Mouse (Mus musculus): Measurements from ENCODE around the gene Rnf212. TPM values are rescaled to one million over a fixed set of nuclear protein-coding genes. Genes with fewer than 3 reads are reported as not detected.
A peak's percentile ranks its signal among the peaks of the same experiment; 100 is the strongest.
"Not testable (repeated sequence)": the region's sequence is repeated elsewhere in the genome, so short reads cannot be mapped to it uniquely, and the experiment has no call there.

The Rnf212 gene
- total RNA-seq (2021): not detected

DNA sequence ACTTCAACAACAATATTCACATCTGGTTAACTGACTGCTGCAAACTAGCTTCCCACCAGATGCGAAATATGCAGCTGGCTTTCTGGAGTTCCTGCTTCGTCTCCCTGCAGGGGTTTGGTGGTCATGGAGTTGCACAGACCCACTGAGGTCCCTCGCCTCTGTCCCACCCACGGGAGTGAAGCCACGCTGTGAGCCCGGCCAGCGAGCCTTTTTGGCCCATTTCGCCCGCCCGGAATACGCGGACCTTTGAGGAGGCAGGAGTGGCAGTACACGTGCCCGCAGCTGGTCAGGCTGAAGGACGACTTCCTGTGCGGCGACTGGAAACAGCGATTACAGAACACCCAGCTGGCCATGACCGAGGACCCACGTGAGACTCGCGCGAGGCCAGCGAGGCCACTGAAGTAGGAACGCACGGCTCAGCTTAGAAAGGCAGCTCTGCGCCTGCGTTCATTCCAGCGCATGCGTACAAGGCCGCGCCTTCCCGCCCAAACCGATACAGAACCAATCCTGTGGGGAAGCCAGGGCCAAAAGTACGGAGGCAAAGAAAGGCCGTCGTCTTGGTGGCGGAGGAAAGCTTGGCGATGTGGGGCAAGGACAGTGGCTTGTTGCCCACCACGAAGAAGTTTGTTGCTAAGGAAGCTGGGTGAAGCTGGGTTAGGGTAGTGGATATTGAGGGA lies at the start of gene Rnf212:
Gene Rnf212 (minus strand): TSS at position 353 of the 677 bp plus-strand sequence.
- intact Hi-C loops (cut with DNase I): no loop called here
- no peak for DNase-seq (ENCODE audit: low spot score in 2 of 2)

DNA sequence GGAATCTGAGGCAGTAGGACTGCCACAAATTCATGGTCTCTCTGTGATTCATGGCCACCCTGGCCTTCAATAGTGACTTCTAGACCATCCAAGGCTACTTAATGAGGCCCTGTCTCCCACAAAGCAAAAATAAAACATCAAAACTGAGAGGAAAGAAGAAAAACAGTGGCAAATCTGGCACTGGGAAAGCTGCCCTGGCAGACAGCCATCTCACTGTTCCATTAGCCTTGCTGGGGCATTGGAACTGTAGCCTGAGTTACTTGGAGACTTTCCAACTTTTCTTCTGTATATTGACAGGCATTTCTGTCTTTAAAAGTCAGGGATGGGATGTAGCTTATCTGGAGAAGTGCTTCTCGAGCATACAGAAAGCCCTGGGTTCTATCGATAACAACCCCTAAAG lies 48.5 kb upstream of the Rnf212 start:
- DNase-seq (ENCODE audit: low spot score in 2 of 2): no peak
- intact Hi-C loops (cut with DNase I): no loop called here

DNA sequence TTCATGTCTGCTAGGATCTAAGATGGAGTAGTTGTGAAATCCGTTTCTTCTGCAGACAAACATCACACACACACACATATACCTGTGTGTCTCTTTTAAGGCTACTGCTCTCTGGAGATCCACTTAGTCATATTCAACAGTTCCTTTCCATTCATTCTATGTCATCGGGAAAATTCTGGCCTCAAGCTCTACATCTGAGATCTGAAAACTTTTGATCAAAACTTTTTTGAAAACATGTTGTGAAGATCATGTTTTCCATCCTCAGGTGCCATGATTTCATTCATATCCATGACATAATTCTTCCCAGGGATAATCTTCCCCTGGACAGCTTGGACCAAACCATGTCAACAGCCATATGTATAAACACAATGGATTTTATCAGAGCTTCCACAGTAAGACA lies 34.0 kb upstream of the Rnf212 start, which contains the start of gene Vmn2r8:
Gene Vmn2r8 (minus strand): TSS at position 101 of the 400 bp plus-strand sequence.
- intact Hi-C loops (cut with DNase I); DNase-seq (ENCODE audit: low spot score in 2 of 2): not testable (repeated sequence)

DNA sequence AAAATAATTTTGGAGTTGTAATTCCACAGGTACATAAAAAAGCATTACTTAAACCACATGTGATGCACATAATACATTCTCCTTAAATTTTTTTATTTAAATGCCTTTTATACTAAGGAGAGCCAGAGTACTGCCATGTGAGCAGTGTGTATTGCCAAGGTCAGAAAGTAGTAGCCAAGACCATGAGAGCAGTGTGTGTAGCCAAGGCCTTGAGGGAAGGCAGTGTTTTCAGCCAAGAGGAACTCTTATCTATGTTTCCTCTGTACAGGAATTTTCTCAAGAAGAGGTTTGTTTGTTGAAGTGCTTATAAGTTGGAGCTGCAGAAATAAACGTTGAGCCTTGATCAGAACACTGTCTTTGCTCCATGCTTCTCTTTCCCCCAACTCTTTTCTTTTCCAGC lies 28.9 kb upstream of the Rnf212 start:
- intact Hi-C loops (cut with DNase I): no loop called here

DNA sequence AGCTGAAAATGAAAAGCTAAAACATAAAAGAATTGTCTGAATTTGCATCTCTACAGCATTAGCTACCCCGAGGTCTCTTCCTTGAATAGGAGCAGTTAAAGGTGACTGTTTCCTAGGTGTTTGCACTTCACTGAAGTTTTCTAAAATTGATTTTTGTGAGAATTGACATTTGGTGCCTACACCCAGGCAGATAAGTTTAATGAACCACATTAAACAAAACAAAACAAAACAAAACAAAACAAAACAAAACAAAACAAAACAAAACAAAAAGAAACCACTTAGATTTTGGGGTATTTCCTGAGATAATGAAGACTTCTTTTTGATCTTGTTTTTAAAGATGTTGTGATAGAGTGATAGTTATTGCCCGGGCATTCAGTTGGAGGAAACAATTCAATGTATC lies 20.5 kb upstream of the Rnf212 start, which contains the start of gene Tmed11:
Gene Tmed11 (minus strand): TSS at position 101 of the 400 bp plus-strand sequence.
- intact Hi-C loops (cut with DNase I); DNase-seq (ENCODE audit: low spot score in 2 of 2): not testable (repeated sequence)

More for the DNA sequence above, 28.9 kb upstream of the Rnf212 start:
- no peak for DNase-seq (ENCODE audit: low spot score in 2 of 2)

DNA sequence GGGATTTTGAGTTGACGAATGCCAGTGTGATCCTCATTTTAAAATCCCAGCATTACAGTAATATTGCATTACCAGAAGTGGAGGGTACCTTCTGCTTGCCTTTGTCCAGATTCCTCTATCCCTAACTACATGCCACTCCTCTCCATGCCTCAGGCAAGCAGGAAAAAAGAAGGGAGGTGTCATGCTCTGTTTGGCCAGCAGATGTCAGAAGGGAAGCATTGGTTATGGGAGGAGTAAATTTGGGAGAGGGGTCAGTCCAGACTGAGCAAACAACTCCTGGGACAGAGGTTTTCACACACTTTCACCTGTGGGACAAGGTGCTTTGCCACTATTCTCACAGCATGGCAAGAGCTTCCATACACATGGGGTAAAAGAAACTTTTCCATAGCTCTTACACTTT lies 15.6 kb upstream of the Rnf212 start:
- DNase-seq (ENCODE audit: low spot score in 2 of 2); intact Hi-C loops (cut with DNase I): not testable (repeated sequence)

DNA sequence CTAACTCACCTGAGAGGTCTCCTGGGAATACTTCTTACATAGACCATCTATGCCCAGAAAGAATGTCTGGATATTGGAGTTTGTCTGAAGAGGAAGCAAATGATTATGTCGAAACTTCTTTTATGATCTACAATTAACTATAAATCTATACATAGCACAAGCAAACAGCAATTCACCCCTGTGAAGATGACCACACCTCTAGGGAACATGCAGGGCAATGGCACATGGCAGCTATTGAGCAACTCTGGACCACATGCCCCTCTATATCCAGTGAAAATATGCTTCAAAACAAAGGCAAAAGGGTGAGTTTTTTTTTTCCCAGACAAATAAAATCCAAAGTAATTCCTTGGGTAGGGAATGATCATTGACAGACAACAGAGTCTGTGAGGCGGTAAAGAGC lies 14.8 kb downstream of the Rnf212 start:
- no peak for DNase-seq (ENCODE audit: low spot score in 2 of 2)
- intact Hi-C loops (cut with DNase I): no loop called here

DNA sequence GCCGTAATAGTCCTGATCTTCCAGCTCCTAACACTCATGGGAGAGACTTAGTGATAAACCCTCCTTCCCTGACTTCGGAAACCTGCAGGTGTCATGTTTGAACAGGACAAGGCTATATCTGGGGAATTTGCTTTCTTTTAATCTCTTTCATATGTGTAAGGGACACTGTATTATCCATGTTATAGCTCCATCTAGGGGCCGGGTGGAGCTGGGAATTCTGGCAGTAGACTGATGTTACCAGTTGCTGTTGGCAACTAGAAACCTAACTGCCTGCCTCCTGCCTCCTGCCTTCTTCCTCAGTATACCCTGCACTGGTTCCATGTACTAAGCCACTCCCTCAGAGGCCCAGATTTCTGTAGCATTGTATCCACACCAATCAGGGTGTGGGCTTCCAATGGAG lies 16.4 kb downstream of the Rnf212 start:
- intact Hi-C loops (cut with DNase I): no loop called here
- DNase-seq (ENCODE audit: low spot score in 2 of 2): peak; percentile 50 to 64

DNA sequence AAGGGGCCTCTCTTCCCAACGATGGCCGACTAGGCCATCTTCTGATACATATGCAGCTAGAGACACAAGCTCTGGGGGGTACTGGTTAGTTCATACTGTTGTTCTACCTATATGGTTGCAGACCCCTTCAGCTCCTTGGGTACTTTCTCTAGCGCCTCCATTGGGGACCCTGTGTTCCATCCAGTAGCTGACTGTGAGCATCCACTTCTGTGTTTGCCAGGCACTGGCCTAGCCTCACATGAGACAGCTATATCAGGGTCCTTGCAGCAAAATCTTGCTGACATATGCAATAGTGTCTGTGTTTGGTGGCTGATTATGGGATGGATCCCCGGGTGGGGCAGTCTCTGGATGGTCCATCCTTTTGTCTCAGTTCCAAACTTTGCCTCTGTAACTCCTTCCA lies 23.5 kb downstream of the Rnf212 start:
- intact Hi-C loops (cut with DNase I); DNase-seq (ENCODE audit: low spot score in 2 of 2): not testable (repeated sequence)

DNA sequence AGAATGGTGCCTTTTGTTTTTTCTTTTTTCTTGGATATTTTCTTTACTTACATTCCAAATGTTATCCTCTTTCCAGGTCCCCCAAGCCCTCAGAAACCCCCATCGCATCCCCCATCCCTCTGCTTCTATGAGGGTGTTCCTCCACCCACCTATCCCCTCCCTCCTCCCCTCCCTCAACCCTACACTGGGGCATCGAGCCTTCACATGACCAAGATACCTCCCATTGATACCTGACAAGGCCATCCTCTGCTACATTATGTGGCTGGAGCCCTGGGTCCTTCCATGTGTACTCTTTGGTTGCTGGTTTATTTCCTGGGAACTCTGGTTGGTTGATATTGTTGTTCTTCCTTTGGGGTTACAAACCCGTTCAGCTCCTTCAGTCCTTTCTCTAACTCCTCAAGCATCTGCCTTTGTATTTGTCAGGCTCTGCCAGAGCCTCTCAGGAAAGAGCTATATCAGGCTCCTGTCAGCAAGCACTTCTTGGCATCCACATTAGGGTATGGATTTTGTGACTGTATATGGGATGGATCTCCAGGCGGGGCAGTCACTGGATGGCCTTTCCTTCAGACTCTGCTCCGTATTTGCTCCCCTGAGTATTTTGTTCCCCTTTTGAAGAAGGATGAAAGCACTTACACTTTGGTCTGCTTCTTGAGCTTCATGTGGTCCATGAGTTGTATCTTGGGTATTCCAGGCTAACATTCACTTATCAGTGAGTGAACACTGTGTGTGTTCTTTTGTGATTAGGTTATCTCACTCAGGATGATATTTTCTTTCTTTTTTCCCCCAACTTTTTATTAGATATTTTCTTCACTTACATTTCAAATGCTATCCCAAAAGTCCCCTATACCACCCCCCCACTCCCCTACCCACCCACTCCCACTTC lies 24.2 kb downstream of the Rnf212 start:
- no peak for DNase-seq (ENCODE audit: low spot score in 2 of 2)
- intact Hi-C loops (cut with DNase I): no loop called here

DNA sequence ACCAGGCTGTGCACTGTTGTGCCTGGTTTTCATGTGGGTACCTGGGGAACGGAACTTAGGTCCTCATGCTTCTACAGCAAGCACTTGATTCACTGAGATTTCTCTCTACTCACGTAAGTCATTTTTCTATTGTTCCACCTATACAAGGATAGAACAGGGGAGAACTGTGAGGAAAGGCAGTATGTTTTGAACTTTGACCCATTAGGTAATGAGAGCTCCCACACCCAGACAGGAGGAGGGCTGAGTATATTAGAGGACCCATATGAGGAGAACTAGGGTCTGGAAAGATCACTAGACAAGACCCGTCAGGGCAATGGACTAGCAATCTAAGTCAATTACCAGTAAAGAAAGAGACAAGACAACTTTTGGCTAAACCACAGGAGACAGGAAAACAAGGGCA lies 30.2 kb downstream of the Rnf212 start:
- no peak for DNase-seq (ENCODE audit: low spot score in 2 of 2)
- intact Hi-C loops (cut with DNase I): no loop called here

DNA sequence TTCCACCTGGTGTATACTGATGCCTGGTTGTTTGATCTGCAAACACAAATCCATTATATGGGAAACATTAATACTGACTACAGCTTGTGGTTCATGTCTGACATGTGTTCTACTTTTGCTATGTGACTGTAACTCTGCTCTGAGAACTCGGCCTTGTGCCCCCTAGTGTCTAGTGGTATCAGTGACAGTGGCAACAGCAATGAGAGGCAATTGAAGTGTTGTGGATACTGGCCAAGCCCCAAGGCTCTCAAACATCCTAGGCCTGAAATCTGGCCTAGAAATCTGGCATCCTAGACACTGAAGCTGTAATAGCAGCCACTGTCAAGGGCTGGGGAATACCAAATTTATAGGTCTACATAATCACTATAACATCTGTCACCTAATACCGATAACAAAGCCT lies 30.9 kb downstream of the Rnf212 start:
- DNase-seq (ENCODE audit: low spot score in 2 of 2): no peak
- intact Hi-C loops (cut with DNase I): no loop called here

DNA sequence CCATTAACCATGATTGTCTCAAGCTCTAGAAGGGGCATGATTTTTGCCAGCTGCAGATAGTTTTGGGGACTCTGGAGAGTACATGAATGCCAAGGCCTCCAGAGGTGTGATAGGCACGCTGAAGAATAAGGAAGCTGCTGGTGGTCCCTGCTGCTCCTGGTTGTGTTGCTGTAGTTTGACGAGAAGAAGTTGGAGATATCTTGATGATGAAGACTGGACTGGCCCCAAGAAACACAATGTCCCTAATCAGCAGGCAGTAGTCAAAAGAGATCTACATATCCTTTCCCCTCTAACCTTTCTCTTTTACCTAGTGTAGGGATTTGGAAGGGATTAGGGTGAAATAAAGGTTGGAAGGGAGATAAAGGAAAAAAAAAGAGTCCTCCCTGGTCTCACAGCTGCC lies 32.2 kb downstream of the Rnf212 start:
- intact Hi-C loops (cut with DNase I): no loop called here
- no peak for DNase-seq (ENCODE audit: low spot score in 2 of 2)

DNA sequence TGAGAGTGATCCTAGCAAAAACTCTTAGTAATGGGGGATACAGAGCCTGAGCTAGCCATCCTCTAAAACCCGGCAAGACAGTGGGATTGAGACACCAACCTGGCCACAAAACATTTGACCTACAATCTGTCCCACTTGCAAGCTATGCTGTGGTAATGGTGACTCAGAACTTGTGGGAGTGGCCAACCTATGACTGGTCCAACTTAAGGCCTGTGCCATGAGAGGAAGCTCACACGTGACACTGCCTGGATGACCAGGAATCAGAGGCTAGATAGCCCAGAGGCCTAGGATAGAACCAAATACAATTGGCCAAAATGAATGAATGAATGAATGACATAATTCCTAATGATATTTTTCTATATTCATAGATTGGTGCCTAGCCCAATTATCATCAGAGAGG lies 32.9 kb downstream of the Rnf212 start:
- DNase-seq (ENCODE audit: low spot score in 2 of 2): no peak
- intact Hi-C loops (cut with DNase I): no loop called here

DNA sequence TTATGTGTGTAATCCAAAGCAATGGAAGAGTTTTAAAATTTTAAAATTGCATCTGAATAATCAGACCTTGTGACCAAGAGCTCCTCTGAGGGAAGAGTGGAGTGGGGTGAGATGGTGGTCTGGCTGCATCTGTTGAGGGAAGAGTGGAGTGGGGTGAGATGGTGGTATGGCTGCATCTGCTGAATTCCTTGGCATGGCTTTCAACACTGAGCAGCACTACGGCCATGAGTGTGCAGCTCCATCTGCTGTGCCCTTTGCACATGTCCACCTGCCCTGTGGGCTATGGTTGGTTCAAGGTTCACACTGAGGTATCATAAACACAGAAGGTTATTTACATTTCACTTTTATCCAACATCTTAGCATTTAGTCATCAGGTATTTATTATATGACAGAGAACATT lies 47.4 kb downstream of the Rnf212 start:
- intact Hi-C loops (cut with DNase I): loop anchor here (1.0 to 2.0 kb wide), 2 partner anchors 33 to 57 kb away; no protein-coding TSS in a partner anchor
- DNase-seq (ENCODE audit: low spot score in 2 of 2): no peak

DNA sequence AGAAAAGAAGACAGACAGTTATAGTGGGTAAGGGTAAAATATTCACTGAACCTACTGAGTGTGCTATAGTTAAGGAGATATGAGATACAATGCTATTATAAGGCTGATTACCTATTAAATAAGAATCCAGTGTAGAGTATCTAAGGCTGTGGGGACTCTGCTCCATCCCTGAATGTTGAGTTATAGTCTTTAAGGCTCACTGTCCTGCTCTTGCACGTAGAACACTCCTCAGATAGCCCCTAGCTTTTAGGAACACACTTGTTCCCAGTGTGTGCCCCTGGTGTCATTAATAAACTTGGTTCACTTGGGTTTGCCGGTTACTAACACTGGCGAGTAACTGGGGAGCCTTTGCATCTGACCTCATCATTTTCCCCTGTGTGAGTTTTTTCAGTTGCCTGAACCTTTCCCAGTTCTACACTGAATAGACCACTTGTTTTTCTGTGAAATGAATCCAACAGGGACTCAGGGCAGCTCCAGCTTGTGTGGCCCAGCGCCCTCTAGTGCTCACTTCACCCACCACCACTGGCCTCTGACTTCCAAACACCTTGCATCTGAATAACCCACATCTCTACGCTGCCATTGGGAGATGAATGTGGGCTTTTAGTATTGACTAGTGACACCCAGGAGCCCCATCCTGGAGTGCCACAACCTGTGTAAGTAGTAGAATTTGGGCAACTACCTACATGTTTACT lies 48.1 kb downstream of the Rnf212 start:
- intact Hi-C loops (cut with DNase I): loop anchor here (1.0 to 2.0 kb wide), 2 partner anchors 32 to 56 kb away; no protein-coding TSS in a partner anchor
- peak; percentile 73 to 81 for DNase-seq (ENCODE audit: low spot score in 2 of 2)

DNA sequence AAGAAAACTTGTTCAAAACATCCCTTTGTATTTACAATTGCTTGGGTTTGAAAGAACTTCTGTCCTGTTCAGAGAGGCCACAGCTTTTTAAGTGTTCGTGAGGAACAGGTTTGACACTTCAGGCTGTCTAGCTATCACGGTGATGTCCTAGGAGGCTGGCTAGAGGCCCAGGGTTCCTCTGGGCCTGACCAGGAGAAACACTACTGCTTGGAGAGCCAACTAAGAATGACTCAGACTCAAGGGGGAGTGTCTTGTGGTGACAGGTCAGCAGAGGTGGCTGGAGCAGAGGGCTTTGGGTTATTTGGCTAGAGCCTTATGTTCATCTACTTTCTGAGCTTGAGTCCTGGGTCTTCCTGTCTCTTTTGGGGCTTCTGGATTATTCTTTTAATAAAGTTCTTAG lies 50.8 kb downstream of the Rnf212 start:
- intact Hi-C loops (cut with DNase I): no loop called here

DNA sequence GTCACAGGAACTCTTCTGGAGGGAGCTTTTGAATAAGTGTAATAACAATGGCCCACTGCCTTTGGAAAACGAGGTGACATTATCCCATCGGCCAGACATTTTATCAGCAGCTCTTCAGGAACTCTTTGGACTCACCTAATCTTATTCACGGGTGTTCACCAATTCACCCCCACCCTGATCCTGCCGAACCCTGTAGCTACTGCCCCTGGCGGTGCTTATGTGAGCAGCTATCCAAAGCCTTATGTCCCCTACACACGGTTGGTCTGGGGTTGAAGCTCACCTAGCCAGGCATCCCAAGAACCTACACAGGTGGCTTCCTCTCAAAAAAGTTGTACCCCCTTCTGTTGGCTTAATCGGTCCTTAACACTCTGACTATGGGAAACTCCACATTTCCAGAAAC lies 55.0 kb downstream of the Rnf212 start:
- no peak for DNase-seq (ENCODE audit: low spot score in 2 of 2)
- intact Hi-C loops (cut with DNase I): no loop called here

More for the DNA sequence above, 50.8 kb downstream of the Rnf212 start:
- DNase-seq (ENCODE audit: low spot score in 2 of 2): no peak

DNA sequence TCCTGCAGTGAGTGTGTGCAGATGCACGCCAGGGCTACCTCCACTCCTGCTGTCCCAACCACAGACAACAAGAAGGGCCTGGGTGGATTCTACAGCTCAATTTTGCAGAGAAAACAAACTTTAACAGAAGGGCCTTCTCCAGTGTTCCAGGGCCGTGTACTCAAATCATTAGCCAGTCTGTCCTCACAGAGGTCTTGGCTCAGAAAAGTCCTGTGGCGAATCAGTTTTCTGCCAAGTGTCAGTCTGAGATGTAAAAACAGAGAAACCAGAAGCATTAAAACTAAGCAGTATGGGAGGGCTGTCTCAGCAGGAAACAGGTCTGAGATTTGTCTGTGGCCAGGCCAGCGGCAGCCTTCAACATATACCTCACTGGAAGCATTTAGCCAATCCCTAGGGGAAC lies 56.7 kb downstream of the Rnf212 start:
- DNase-seq (ENCODE audit: low spot score in 2 of 2): peak in 1 of 2 experiments; percentile 22
- intact Hi-C loops (cut with DNase I): no loop called here

DNA sequence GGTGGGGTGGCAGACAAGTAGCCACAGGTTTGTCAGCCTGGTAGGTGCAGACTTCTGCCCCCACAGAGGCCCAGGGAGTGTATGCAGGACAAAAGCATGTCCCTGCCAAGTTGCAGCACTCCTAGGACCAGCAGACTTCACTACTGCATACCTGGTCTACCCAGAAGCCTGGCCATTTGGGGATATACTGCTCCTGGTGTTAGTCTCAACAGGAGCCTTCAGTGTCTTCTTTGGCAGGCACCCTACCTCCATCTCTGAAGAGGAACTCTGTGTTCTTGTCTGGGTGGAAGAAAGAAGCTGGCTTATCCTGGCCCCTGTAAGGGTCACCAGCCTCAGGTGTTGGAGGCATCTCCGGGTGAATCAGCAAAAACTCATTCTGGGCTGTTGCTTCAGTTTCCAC lies 58.8 kb downstream of the Rnf212 start:
- intact Hi-C loops (cut with DNase I): no loop called here
- no peak for DNase-seq (ENCODE audit: low spot score in 2 of 2)
